Mouse (Mus musculus) heart, postnatal 0 days (tissue): ENCODE measurements around the gene Psmc3ip. TPM values are rescaled to one million over a fixed set of nuclear protein-coding genes. Genes with fewer than 3 reads are reported as not detected.
A peak's percentile ranks its signal among the peaks of the same experiment; 100 is the strongest.
"Not testable (repeated sequence)": the region's sequence is repeated elsewhere in the genome, so short reads cannot be mapped to it uniquely, and the experiment has no call there.

ENCODE experiments used
- ATAC-seq: fragments of 200-750 bp; cut with Nextera tagmentation; 2 replicates; pipeline ENCODE4 v1.8.0; 2017; ENCODE audit warnings: low read depth, moderate number of reproducible peaks, moderate library complexity; ENCODE audit not compliant: insufficient read depth
- DNase-seq: peaks from one replicate; pipeline ENCODE4 v3.0.0-alpha.2; 2016; ENCODE audit warnings: low spot score
- H3K27ac ChIP-seq: fragments of 300-500 bp; sonication (generic); 2 replicates; pipeline ENCODE4 v1.5.1; 2014; ENCODE audit warnings: low read depth, mild to moderate bottlenecking
- H3K27me3 ChIP-seq: fragments of 300-500 bp; sonication (generic); 2 replicates; pipeline ENCODE4 v1.6.1; 2014; ENCODE audit warnings: low read length, mixed read lengths; ENCODE audit not compliant: control insufficient read depth, insufficient read depth
- H3K36me3 ChIP-seq: fragments of 300-500 bp; sonication (generic); replicated peaks from 2 replicates; pipeline ENCODE4 v1.6.1; 2014; ENCODE audit warnings: low read length, mixed read lengths; ENCODE audit not compliant: control insufficient read depth, insufficient read depth
- H3K4me1 ChIP-seq: fragments of 300-500 bp; sonication (generic); 2 replicates; pipeline ENCODE4 v1.6.1; 2014; ENCODE audit warnings: antibody characterized with exemption; ENCODE audit not compliant: control insufficient read depth, insufficient read depth
- H3K4me2 ChIP-seq: fragments of 300-500 bp; sonication (generic); 2 replicates; pipeline ENCODE4 v1.6.1; 2014; ENCODE audit warnings: low read depth, mild to moderate bottlenecking, low read length, moderate library complexity
- H3K4me3 ChIP-seq: fragments of 300-500 bp; sonication (generic); 2 replicates; pipeline ENCODE4 v1.5.1; 2014; ENCODE audit warnings: low read depth, low read length
- H3K9ac ChIP-seq: fragments of 300-500 bp; sonication (generic); replicated peaks from 2 replicates; pipeline ENCODE4 v1.6.1; 2014; ENCODE audit warnings: low read depth, low read length, mixed read lengths
- H3K9me3 ChIP-seq: fragments of 300-500 bp; sonication (generic); replicated peaks from 2 replicates; pipeline ENCODE4 v1.6.1; 2016; ENCODE audit warnings: low read length; ENCODE audit not compliant: control insufficient read depth
- CTCF ChIP-seq: IDR thresholded peaks from 2 replicates; pipeline ENCODE4 v1.5.1; 2016; ENCODE audit warnings: antibody characterized with exemption, control low read depth, low read depth
- EP300 ChIP-seq: IDR thresholded peaks from 2 replicates; pipeline ENCODE4 v1.6.1; 2016; ENCODE audit warnings: antibody characterized with exemption, low read depth
- WGBS: fragments of 180-500 bp; shearing (Covaris S2); extraction: QIAGEN DNeasy Blood & Tissue Kit; methylation state at CpG from one replicate; pipeline ENCODE4 v1.1.7; 2014; 5-methylcytosine and 5-hydroxymethylcytosine counted together
- polyA plus RNA-seq: library from polyadenylated mRNA; unstranded; fragments of >200 nt; fragmentation: Nextera tagmentation; extraction: Ambion mirVana; gene quantifications from 2 replicates; pipeline ENCODE4 v1.2.1, GENCODE M21; 2015
- total RNA-seq: library from RNA; depleted of rRNA; stranded (reverse); fragments of >200 nt; gene quantifications from 2 replicates; pipeline ENCODE4 v1.2.3, GENCODE M21; 2014; ENCODE audit warnings: low replicate concordance

Gene Psmc3ip
- total and polyA plus RNA-seq, 2 experiments from 2014 or later: 1.2 to 10.3 TPM

DNA sequence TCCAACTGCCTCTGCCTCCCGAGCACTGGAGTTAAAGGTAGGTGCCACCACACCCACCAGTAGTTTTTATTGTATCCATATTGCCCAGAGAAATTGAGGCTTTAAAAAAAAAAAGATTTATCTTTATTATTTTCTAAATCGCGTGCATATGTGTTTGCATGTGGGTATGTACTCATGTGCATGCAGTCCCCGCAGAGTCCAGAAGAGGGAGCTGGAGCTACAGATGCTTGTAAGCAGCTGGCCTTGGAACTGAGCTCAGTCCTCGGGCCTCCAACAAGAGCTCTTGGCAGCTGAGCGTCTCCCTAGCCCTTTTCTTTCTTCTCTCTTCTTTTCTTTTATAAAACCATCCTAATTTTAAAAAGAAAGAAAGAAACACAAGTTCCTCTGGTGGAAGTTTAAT is 36.5 kb upstream of the Psmc3ip start:
- H3K4me3 ChIP-seq: no peak overlapping the region
- ATAC-seq (no peak), DNase-seq (no peak)
- peaks cover under 1% of the 10 kb centered on the region for H3K36me3 ChIP-seq
- peaks cover 14% of the 10 kb centered on the region; the same call in 1 of the 2 replicates for H3K4me1 ChIP-seq
- WGBS: 84% methylated on average over 6 of the region's 6 CpGs
- no peak overlapping the region for H3K4me2 ChIP-seq
- no peak overlapping the region for H3K9ac ChIP-seq
- TF ChIP-seq CTCF (peak; percentile 28; the same call in 1 of the 2 replicates), EP300 (no peak)
- no peak overlapping the region for H3K27ac ChIP-seq
- H3K27me3 ChIP-seq: no peaks in the 10 kb centered on the region
- no peaks in the 10 kb centered on the region for H3K9me3 ChIP-seq

DNA sequence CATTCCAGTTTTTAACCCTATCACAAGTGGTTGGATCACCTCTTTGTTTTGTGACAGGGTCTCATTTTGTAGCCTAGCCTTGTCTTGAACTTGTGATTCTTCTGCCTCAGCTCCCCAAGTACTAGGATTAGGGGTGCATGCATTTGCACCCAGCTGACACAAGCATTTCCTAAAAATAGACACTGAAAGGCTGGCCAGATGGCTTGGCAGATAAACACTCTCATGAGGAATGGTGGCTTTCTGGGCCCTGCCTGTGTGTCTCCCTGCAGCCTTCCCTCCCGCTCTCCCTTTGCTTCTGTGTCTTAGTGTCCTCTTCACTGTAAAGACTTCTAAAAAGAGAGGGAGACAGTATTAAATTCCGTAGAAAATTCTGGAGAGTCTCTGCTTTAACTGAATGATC is 36.0 kb upstream of the Psmc3ip start:
- Histone ChIP-seq H3K4me1 (peaks cover 14% of the 10 kb centered on the region; the same call in 1 of the 2 replicates), H3K36me3 (peaks cover 6% of the 10 kb centered on the region), H3K27ac (no peak overlapping the region), H3K9ac (no peak overlapping the region), H3K4me2 (no peak overlapping the region), H3K4me3 (no peak overlapping the region), H3K9me3 (no peaks in the 10 kb centered on the region), H3K27me3 (no peaks in the 10 kb centered on the region)
- no peak for TF ChIP-seq CTCF
- TF ChIP-seq EP300: no peak
- DNase-seq (no peak), ATAC-seq (no peak)
- 88% methylated on average over 2 of the region's 2 CpGs for WGBS

- peak; percentile 88 for ATAC-seq
- H3K4me2 ChIP-seq: peak overlapping the region; percentile 30
Measured at GRCm38 (mm10) chr11:101130056-101130756, 35.0 kb upstream of the Psmc3ip start.

GRCm38 (mm10) chr11:101128996-101129577 is 33.9 kb upstream of the Psmc3ip start:
- Histone ChIP-seq H3K36me3 (peaks cover 17% of the 10 kb centered on the region), H3K9me3 (no peaks in the 10 kb centered on the region), H3K27ac (no peak overlapping the region), H3K27me3 (no peaks in the 10 kb centered on the region), H3K4me2 (no peak overlapping the region), H3K4me1 (peaks cover 9% of the 10 kb centered on the region; the same call in 1 of the 2 replicates), H3K4me3 (no peak overlapping the region), H3K9ac (no peak overlapping the region)
- ATAC-seq: no peak
- WGBS: 79% methylated on average over 11 of the region's 11 CpGs
- DNase-seq: no peak
- TF ChIP-seq CTCF (no peak), EP300 (no peak)

More at GRCm38 (mm10) chr11:101130056-101130756, 35.0 kb upstream of the Psmc3ip start:
- Histone ChIP-seq H3K36me3 (peaks cover 16% of the 10 kb centered on the region), H3K4me3 (no peak overlapping the region), H3K9ac (peak overlapping the region; percentile 33; the same call in 1 of the 2 replicates), H3K9me3 (no peaks in the 10 kb centered on the region), H3K4me1 (peaks cover 14% of the 10 kb centered on the region; the same call in 1 of the 2 replicates), H3K27ac (peak overlapping the region; percentile 91), H3K27me3 (no peaks in the 10 kb centered on the region)
- 21% methylated on average over 18 of the region's 18 CpGs for WGBS
- DNase-seq: peak; percentile 66
- no peak for TF ChIP-seq EP300
- peak; percentile 6; the same call in 1 of the 2 replicates for TF ChIP-seq CTCF

GRCm38 (mm10) chr11:101127075-101127474 is 31.8 kb upstream of the Psmc3ip start:
- ATAC-seq (no peak), DNase-seq (no peak)
- Histone ChIP-seq H3K27me3 (no peaks in the 10 kb centered on the region), H3K4me2 (no peak overlapping the region), H3K27ac (no peak overlapping the region), H3K9ac (no peak overlapping the region), H3K36me3 (peaks cover 36% of the 10 kb centered on the region), H3K9me3 (no peaks in the 10 kb centered on the region), H3K4me1 (peaks cover 8% of the 10 kb centered on the region; the same call in 1 of the 2 replicates), H3K4me3 (no peak overlapping the region)
- 61% methylated on average over 1 of the region's 1 CpGs for WGBS
- TF ChIP-seq EP300: no peak
- TF ChIP-seq CTCF: no peak

GRCm38 (mm10) chr11:101125008-101125407 is 29.8 kb upstream of the Psmc3ip start:
- 90% methylated on average over 7 of the region's 9 CpGs for WGBS
- not testable (repeated sequence) for H3K27ac ChIP-seq, H3K4me2 ChIP-seq, H3K9me3 ChIP-seq, ATAC-seq, DNase-seq, H3K4me3 ChIP-seq, H3K27me3 ChIP-seq, H3K4me1 ChIP-seq, H3K9ac ChIP-seq
- peaks cover 36% of the 10 kb centered on the region for H3K36me3 ChIP-seq

GRCm38 (mm10) chr11:101124494-101124893 is 29.3 kb upstream of the Psmc3ip start:
- H3K27ac ChIP-seq, H3K4me3 ChIP-seq, H3K27me3 ChIP-seq, H3K9me3 ChIP-seq, ATAC-seq, H3K9ac ChIP-seq, H3K4me1 ChIP-seq, DNase-seq, H3K4me2 ChIP-seq: not testable (repeated sequence)
- WGBS: 95% methylated on average over 8 of the region's 8 CpGs
- peaks cover 36% of the 10 kb centered on the region for H3K36me3 ChIP-seq
